Mouse (Mus musculus): ENCODE measurements around the gene Gna13. TPM values are rescaled to one million over a fixed set of nuclear protein-coding genes. Genes with fewer than 3 reads are reported as not detected.
A peak's percentile ranks its signal among the peaks of the same experiment; 100 is the strongest.

Gna13 gene
- polyA plus RNA-seq, 1 experiment from 2014 or later = 17.8 TPM

- ATAC-seq (ENCODE audit: extremely low read depth, insufficient number of reproducible peaks, low FRiP score, low TSS enrichment) = no peak; the same call in 1 of the 2 replicates
Observed at GRCm38 (mm10) chr11:109361631-109362462, 784 bp upstream of the Gna13 start.

DNA sequence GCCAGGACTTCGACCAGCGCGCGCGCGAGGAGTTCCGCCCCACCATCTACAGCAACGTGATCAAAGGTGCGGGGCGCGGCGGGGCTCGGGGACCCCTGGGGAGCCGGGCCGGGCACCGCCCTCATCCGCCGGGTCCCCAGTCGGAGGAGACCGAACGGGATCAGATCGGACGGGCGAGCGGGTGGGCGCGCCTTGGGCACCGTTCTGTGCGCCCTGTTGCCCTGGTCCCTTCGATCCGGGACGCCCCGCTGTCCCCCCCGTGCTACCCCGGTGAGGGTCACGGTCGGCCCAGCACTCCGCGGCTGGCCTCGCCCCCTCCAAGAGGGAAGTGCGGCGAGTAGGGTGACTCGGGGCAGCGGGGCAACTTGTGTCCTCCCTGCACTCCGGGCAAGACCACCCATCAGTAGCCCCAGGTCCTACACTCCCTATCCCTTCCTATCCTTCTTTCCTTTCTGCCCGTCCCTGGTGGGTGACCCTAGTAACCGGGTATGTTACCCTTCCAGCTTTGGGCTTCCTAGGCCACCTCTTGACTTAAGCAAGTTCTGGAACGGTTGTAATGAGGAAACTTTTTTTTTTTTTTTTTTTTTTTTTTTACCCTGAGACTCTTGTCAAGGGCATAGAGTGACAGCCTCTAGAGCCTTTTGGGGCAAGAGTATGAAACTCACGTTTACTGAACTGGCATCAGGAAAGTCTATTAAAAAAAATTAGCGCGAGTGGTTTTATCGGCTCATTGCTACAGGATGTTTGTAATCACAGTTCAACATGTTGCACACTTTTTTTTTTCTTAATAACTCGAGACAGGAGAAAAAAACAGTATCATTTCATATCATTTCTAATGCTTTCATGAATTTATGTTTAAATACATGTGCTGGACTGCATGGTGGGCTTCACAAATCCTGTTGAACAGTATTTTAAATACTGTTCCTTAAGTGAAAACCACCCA lies 831 bp downstream of the Gna13 start:
- Histone ChIP-seq H3K9ac (peak overlapping the region; percentile 98), H3K36me3 (peaks cover 31% of the 10 kb centered on the region), H3K27ac (replicated peaks) (peak overlapping the region; percentile 99), H3K4me2 (peak overlapping the region; percentile 79), H3K4me1 (peaks cover 70% of the 10 kb centered on the region), H3K9me3 (no peaks in the 10 kb centered on the region), H3K27me3 (replicated peaks) (no peaks in the 10 kb centered on the region), H3K4me3 (peak overlapping the region; percentile 99)
- 1% methylated on average over 52 of the region's 53 CpGs for WGBS
- peak; percentile 45; the same call in 1 of the 2 replicates for ATAC-seq (ENCODE audit: extremely low read depth, insufficient number of reproducible peaks, low FRiP score, low TSS enrichment)

More at GRCm38 (mm10) chr11:109361631-109362462, 784 bp upstream of the Gna13 start:
- Histone ChIP-seq H3K9ac (peak overlapping the region; percentile 98), H3K27ac (replicated peaks) (peak overlapping the region; percentile 99), H3K9me3 (no peaks in the 10 kb centered on the region), H3K27me3 (replicated peaks) (no peaks in the 10 kb centered on the region), H3K4me2 (peak overlapping the region; percentile 83), H3K36me3 (peaks cover 16% of the 10 kb centered on the region), H3K4me1 (peaks cover 59% of the 10 kb centered on the region), H3K4me3 (peak overlapping the region; percentile 99)
- WGBS = 4% methylated on average over 27 of the region's 27 CpGs

- Histone ChIP-seq H3K36me3 (peaks cover 36% of the 10 kb centered on the region), H3K4me2 (peak overlapping the region; percentile 79), H3K9ac (peak overlapping the region; percentile 98), H3K27ac (replicated peaks) (no peak overlapping the region), H3K4me1 (peaks cover 70% of the 10 kb centered on the region), H3K9me3 (no peaks in the 10 kb centered on the region), H3K27me3 (replicated peaks) (no peaks in the 10 kb centered on the region), H3K4me3 (peak overlapping the region; percentile 99)
- 66% methylated on average over 2 of the region's 2 CpGs for WGBS
- no peak for ATAC-seq (ENCODE audit: extremely low read depth, insufficient number of reproducible peaks, low FRiP score, low TSS enrichment)
Observed at GRCm38 (mm10) chr11:109364337-109364736, 1.7 kb downstream of the Gna13 start.

- H3K9me3 ChIP-seq = no peaks in the 10 kb centered on the region
- no peaks in the 10 kb centered on the region for H3K27me3 ChIP-seq (replicated peaks)
- 77% methylated on average over 10 of the region's 10 CpGs for WGBS
- H3K36me3 ChIP-seq = peaks cover 41% of the 10 kb centered on the region
- peak overlapping the region; percentile 99 for H3K4me3 ChIP-seq
- no peak overlapping the region for H3K27ac ChIP-seq (replicated peaks)
- peaks cover 73% of the 10 kb centered on the region for H3K4me1 ChIP-seq
- peak overlapping the region; percentile 98 for H3K9ac ChIP-seq
- peak overlapping the region; percentile 79 for H3K4me2 ChIP-seq
- no peak for ATAC-seq (ENCODE audit: extremely low read depth, insufficient number of reproducible peaks, low FRiP score, low TSS enrichment)
Observed at GRCm38 (mm10) chr11:109364881-109365280, 2.2 kb downstream of the Gna13 start.

DNA sequence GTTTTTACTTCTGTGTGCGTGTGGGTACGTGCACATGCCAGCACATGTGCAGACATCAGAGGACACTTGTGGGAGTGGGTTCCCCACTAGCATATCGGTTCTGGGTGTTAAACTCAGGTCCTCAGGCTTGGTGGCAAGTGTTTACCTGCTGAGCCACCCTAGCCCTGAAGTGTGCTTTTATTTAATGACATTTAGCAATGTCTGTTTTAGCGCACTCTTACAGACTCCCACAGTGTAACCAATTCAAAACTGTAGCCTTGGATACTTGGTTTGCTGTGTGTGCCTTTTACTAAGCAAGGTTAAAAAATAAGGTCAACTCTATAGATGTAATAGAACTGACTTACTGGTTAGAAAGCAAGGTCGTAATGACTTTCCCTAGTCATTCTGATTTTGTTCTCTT lies 3.2 kb downstream of the Gna13 start:
- WGBS = 90% methylated on average over 5 of the region's 5 CpGs
- Histone ChIP-seq H3K4me1 (peaks cover 81% of the 10 kb centered on the region), H3K4me3 (no peak overlapping the region), H3K27me3 (replicated peaks) (no peaks in the 10 kb centered on the region), H3K27ac (replicated peaks) (no peak overlapping the region), H3K9ac (no peak overlapping the region; the same call in 1 of the 2 replicates), H3K9me3 (no peaks in the 10 kb centered on the region), H3K4me2 (peak overlapping the region; percentile 79; the same call in 1 of the 2 replicates), H3K36me3 (peaks cover 44% of the 10 kb centered on the region)
- no peak for ATAC-seq (ENCODE audit: extremely low read depth, insufficient number of reproducible peaks, low FRiP score, low TSS enrichment)

DNA sequence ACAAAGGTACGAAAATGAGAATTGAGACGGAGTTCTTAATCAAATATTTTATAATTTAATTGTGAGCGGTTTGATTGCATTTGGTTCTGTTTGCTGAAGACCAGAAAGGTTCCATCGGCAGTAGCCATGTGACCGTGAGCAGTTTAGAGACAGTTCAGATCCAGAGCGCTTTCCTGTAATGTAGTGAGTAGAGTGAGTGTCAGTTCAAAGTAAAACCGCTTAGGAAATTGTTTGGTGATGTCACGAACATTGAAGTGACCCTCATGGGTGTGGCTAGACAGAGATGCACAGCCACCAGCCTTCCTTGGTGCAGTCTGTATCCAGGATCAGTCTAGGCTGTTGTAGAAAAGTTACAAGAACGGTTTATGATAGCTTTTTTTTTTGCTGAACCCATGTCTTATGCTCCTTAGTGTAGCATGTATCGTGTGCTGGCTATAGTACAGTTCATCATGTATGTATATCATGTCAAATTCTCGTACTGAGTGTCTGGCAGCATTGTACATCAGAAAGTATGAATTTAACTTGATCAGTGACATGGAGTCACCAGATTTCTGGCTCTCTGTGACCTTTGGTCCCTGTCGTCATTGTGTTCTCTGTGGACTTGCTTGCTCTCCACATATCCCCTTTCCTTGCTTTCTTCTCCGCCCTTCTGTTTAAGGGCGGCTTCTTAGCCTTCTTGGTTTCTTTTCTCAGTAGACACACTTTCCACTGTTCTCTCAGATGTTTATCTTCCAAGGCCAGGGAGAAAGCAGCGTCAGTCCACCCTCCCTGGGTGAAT lies 4.4 kb downstream of the Gna13 start:
- peaks cover 44% of the 10 kb centered on the region for H3K36me3 ChIP-seq
- H3K9me3 ChIP-seq = no peaks in the 10 kb centered on the region
- no peak overlapping the region for H3K9ac ChIP-seq
- WGBS = 73% methylated on average over 15 of the region's 15 CpGs
- H3K4me2 ChIP-seq = no peak overlapping the region; the same call in 1 of the 2 replicates
- H3K4me3 ChIP-seq = no peak overlapping the region
- ATAC-seq (ENCODE audit: extremely low read depth, insufficient number of reproducible peaks, low FRiP score, low TSS enrichment) = no peak
- no peaks in the 10 kb centered on the region for H3K27me3 ChIP-seq (replicated peaks)
- H3K4me1 ChIP-seq = peaks cover 82% of the 10 kb centered on the region
- no peak overlapping the region for H3K27ac ChIP-seq (replicated peaks)

GRCm38 (mm10) chr11:109369026-109369637 lies 6.5 kb downstream of the Gna13 start:
- WGBS = 75% methylated on average over 3 of the region's 3 CpGs
- Histone ChIP-seq H3K27ac (replicated peaks) (no peak overlapping the region), H3K9ac (no peak overlapping the region), H3K9me3 (no peaks in the 10 kb centered on the region), H3K4me2 (no peak overlapping the region), H3K36me3 (peaks cover 53% of the 10 kb centered on the region), H3K4me1 (peaks cover 78% of the 10 kb centered on the region), H3K4me3 (no peak overlapping the region), H3K27me3 (replicated peaks) (no peaks in the 10 kb centered on the region)
- no peak for ATAC-seq (ENCODE audit: extremely low read depth, insufficient number of reproducible peaks, low FRiP score, low TSS enrichment)

- H3K4me1 ChIP-seq = peaks cover 60% of the 10 kb centered on the region
- 72% methylated on average over 7 of the region's 7 CpGs for WGBS
- H3K9me3 ChIP-seq = no peaks in the 10 kb centered on the region
Observed at GRCm38 (mm10) chr11:109375412-109375811, 12.8 kb downstream of the Gna13 start.

DNA sequence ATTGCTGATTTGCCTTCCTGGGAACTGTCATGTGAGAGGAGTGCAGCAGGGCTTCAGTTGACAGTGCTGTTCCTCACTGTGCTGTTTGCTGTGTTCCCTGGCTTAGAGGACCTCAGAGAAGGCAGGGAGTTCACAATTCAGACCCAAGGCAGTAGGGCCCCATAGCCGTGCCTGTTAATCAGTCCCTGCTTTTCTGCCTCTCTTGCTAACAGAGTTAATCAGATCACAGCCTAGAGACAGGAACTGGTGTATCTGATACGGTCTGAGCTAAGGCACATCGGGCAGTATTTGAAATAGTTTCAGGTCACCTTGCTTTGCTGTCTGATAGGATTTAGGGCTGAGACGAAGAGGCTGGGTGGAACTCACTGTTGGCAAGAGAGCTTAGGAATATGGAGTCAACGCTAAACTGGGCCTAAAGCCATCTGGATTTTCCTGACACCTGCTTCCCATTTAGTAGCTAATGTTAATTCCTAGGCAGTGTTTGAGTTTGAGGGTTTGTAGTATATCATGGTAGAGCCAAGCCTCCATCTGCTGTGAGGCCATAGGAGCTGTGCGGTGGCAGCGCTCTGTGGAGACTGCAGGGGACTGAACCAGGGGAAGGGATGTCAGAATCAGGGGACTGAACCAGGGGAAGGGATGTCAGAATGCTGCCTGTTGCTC lies 14.0 kb downstream of the Gna13 start:
- H3K9ac ChIP-seq = peak overlapping the region; percentile 59
- no peaks in the 10 kb centered on the region for H3K9me3 ChIP-seq
- peaks cover 13% of the 10 kb centered on the region for H3K36me3 ChIP-seq
- H3K27ac ChIP-seq (replicated peaks) = peak overlapping the region; percentile 53
- ATAC-seq (ENCODE audit: extremely low read depth, insufficient number of reproducible peaks, low FRiP score, low TSS enrichment) = no peak
- no peak overlapping the region; the same call in 1 of the 2 replicates for H3K4me2 ChIP-seq
- no peaks in the 10 kb centered on the region for H3K27me3 ChIP-seq (replicated peaks)
- 34% methylated on average over 7 of the region's 7 CpGs for WGBS
- H3K4me1 ChIP-seq = peaks cover 55% of the 10 kb centered on the region
- no peak overlapping the region for H3K4me3 ChIP-seq

More at GRCm38 (mm10) chr11:109375412-109375811, 12.8 kb downstream of the Gna13 start:
- peaks cover 15% of the 10 kb centered on the region for H3K36me3 ChIP-seq
- no peak overlapping the region for H3K4me3 ChIP-seq
- no peaks in the 10 kb centered on the region for H3K27me3 ChIP-seq (replicated peaks)
- no peak for ATAC-seq (ENCODE audit: extremely low read depth, insufficient number of reproducible peaks, low FRiP score, low TSS enrichment)
- H3K27ac ChIP-seq (replicated peaks) = no peak overlapping the region
- no peak overlapping the region for H3K9ac ChIP-seq
- no peak overlapping the region for H3K4me2 ChIP-seq

DNA sequence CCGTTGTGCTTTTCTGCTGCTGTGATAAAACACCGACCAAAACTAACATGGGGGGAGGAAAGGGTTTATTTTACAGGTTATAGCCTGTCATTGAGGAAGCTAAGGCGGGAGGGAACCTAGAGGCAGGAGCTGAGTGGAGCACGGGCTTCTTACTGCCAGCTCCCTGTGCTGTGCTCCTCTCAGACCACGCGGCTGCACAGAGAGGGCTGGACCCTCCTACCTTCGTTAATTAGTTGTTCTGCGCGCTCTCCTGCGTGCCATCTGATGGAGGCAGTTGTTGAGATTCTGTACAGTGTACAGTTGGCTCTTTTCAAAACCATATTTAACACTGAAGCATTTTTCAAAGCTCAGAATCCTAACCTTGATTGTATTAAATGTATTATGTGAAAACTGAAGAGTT lies 14.8 kb downstream of the Gna13 start:
- peaks cover 13% of the 10 kb centered on the region for H3K36me3 ChIP-seq
- H3K9me3 ChIP-seq = no peaks in the 10 kb centered on the region
- H3K9ac ChIP-seq = 0 out of 2 replicates have a peak overlapping the region, but pooled peaks have one; percentile 16
- no peak for ATAC-seq (ENCODE audit: extremely low read depth, insufficient number of reproducible peaks, low FRiP score, low TSS enrichment)
- no peaks in the 10 kb centered on the region for H3K27me3 ChIP-seq (replicated peaks)
- no peak overlapping the region for H3K27ac ChIP-seq (replicated peaks)
- H3K4me1 ChIP-seq = peaks cover 55% of the 10 kb centered on the region
- no peak overlapping the region for H3K4me3 ChIP-seq
- no peak overlapping the region for H3K4me2 ChIP-seq
- WGBS = 49% methylated on average over 10 of the region's 10 CpGs
